Mouse (Mus musculus): ENCODE data around the gene Nolc1. TPM values are rescaled to one million over a fixed set of nuclear protein-coding genes. Genes with fewer than 3 reads are reported as not detected.

Gene Nolc1
- polyA plus RNA-seq, 1 experiment from 2014 or later, result 22.5 TPM

DNA sequence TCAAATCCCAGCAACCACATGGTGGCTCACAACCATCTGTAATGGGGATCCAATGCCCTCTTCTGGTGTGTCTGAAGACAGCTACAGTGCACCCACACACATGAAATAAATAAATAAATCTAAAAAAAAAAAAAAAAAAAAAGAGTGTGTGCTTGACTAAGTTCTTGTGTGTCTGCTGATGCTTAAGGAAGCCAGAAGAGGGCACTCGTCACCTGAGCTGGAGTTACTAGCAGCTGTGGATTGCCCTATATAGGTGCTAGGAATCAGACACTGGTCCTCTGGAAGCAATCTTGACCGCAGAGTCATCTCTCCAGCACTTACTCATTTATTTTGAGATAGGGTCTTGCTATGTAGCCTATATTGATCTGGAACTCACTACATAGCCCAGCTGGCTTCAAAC is 18.5 kb downstream of the Nolc1 start:
- WGBS, result 90% methylated on average over 2 of the region's 2 CpGs
- TF ChIP-seq CTCF (IDR thresholded peaks at IDR 0.05), result no peak
- ATAC-seq, result no peak

DNA sequence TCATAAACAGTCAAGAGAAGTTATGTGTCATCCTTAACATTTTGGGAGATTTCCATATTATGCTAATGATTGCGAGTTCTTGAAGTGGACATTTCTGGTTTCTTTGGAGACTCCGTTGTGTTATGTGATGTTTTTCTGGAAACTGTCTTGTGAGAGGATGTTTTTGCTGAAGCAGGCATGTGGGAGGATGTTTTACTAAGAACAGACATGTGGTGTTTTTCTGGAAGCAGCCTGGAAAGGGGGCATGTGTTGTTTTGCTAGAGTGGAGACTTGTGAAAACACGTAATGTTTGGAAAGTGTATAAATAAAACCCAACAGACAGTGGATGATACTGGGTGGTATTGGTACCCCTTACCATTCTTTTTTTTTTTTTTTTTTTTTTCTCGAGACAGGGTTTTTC is 19.6 kb downstream of the Nolc1 start:
- no peak overlapping the region for H3K4me3 ChIP-seq (ENCODE audit: low read depth, low read length)
- TF ChIP-seq EP300 (IDR thresholded peaks at IDR 0.05) (no peak), CTCF (IDR thresholded peaks at IDR 0.05) (no peak)
- ATAC-seq (no peak), DNase-seq (ENCODE audit: low spot score) (no peak)
- H3K36me3 ChIP-seq (ENCODE audit: insufficient read depth, low read length), result no peaks in the 10 kb centered on the region
- H3K4me1 ChIP-seq (ENCODE audit: insufficient read depth, low read depth, low read length), result no peaks in the 10 kb centered on the region
- no peak overlapping the region for H3K9ac ChIP-seq (replicated peaks; ENCODE audit: low read depth)
- H3K4me2 ChIP-seq (replicated peaks; ENCODE audit: low read depth, low read length), result no peak overlapping the region
- H3K27me3 ChIP-seq (replicated peaks; ENCODE audit: insufficient read depth, low read length), result no peaks in the 10 kb centered on the region
- H3K9me3 ChIP-seq (ENCODE audit: low read length), result no peaks in the 10 kb centered on the region
- H3K27ac ChIP-seq (ENCODE audit: low read length), result no peak overlapping the region
- WGBS, result 80% methylated on average over 4 of the region's 4 CpGs

More for the DNA sequence above, 18.5 kb downstream of the Nolc1 start:
- no peaks in the 10 kb centered on the region for H3K36me3 ChIP-seq (ENCODE audit: insufficient read depth, low read length)
- no peaks in the 10 kb centered on the region for H3K27me3 ChIP-seq (replicated peaks; ENCODE audit: insufficient read depth, low read length)
- no peak for DNase-seq (ENCODE audit: low spot score)
- H3K4me2 ChIP-seq (replicated peaks; ENCODE audit: low read depth, low read length), result no peak overlapping the region
- no peak overlapping the region for H3K27ac ChIP-seq (ENCODE audit: low read length)
- H3K9ac ChIP-seq (replicated peaks; ENCODE audit: low read depth), result no peak overlapping the region
- no peaks in the 10 kb centered on the region for H3K9me3 ChIP-seq (ENCODE audit: low read length)
- H3K4me3 ChIP-seq (ENCODE audit: low read depth, low read length), result no peak overlapping the region
- no peaks in the 10 kb centered on the region for H3K4me1 ChIP-seq (ENCODE audit: insufficient read depth, low read depth, low read length)

DNA sequence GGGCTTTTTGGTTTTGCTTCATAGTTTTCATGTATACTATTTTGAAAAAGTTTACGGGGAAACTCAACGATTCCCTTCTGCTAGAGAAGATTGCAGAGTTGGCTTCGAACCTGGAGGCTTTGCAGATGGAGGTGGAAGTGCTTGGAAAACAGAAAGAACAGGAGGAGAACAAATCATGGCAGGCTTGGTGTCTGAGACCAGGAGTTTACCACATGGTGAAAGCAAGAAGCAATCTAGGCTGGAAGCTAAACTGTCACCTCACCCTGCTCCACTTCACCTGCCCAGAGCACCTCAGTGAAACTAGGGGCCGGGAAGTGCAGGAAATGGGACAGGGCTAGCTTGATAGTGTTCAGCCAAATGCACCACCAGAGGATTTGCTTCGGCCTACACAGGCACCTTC is 20.7 kb downstream of the Nolc1 start:
- H3K4me1 ChIP-seq (ENCODE audit: insufficient read depth, low read depth, low read length), result no peaks in the 10 kb centered on the region
- no peak overlapping the region for H3K4me3 ChIP-seq (ENCODE audit: low read depth, low read length)
- H3K9ac ChIP-seq (replicated peaks; ENCODE audit: low read depth), result no peak overlapping the region
- WGBS, result 90% methylated on average over 5 of the region's 5 CpGs
- no peaks in the 10 kb centered on the region for H3K36me3 ChIP-seq (ENCODE audit: insufficient read depth, low read length)
- no peak overlapping the region for H3K4me2 ChIP-seq (replicated peaks; ENCODE audit: low read depth, low read length)
- TF ChIP-seq CTCF (IDR thresholded peaks at IDR 0.05) (no peak), EP300 (IDR thresholded peaks at IDR 0.05) (no peak)
- DNase-seq (ENCODE audit: low spot score), result no peak
- no peak for ATAC-seq
- no peaks in the 10 kb centered on the region for H3K27me3 ChIP-seq (replicated peaks; ENCODE audit: insufficient read depth, low read length)
- no peaks in the 10 kb centered on the region for H3K9me3 ChIP-seq (ENCODE audit: low read length)
- H3K27ac ChIP-seq (ENCODE audit: low read length), result no peak overlapping the region

DNA sequence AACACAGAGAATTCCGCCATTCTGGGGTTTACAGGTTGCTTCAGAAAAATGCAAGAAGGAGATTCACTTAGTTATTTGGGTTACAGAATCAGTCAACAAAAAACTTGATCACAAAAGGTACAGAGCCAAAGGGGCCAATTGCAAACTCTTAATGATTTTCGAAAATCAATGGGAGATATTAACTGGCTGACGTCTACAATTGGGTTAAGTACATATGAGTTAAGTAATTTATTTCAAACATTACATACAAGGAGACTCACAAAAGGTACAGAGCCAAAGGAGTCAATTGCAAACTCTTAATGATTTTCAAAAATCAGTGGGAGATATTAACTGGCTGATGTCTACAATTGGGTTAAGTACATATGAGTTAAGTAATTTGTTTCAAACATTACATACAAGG is 23.9 kb downstream of the Nolc1 start:
- no peak overlapping the region for H3K4me3 ChIP-seq (ENCODE audit: low read depth, low read length)
- H3K4me2 ChIP-seq (replicated peaks; ENCODE audit: low read depth, low read length), result no peak overlapping the region
- H3K27me3 ChIP-seq (replicated peaks; ENCODE audit: insufficient read depth, low read length), result no peaks in the 10 kb centered on the region
- ATAC-seq (no peak), DNase-seq (ENCODE audit: low spot score) (no peak)
- 91% methylated on average over 3 of the region's 3 CpGs for WGBS
- TF ChIP-seq EP300 (IDR thresholded peaks at IDR 0.05) (no peak), CTCF (IDR thresholded peaks at IDR 0.05) (no peak)
- no peaks in the 10 kb centered on the region for H3K4me1 ChIP-seq (ENCODE audit: insufficient read depth, low read depth, low read length)
- no peaks in the 10 kb centered on the region for H3K9me3 ChIP-seq (ENCODE audit: low read length)
- H3K9ac ChIP-seq (replicated peaks; ENCODE audit: low read depth), result no peak overlapping the region
- H3K27ac ChIP-seq (ENCODE audit: low read length), result no peak overlapping the region
- H3K36me3 ChIP-seq (ENCODE audit: insufficient read depth, low read length), result no peaks in the 10 kb centered on the region

DNA sequence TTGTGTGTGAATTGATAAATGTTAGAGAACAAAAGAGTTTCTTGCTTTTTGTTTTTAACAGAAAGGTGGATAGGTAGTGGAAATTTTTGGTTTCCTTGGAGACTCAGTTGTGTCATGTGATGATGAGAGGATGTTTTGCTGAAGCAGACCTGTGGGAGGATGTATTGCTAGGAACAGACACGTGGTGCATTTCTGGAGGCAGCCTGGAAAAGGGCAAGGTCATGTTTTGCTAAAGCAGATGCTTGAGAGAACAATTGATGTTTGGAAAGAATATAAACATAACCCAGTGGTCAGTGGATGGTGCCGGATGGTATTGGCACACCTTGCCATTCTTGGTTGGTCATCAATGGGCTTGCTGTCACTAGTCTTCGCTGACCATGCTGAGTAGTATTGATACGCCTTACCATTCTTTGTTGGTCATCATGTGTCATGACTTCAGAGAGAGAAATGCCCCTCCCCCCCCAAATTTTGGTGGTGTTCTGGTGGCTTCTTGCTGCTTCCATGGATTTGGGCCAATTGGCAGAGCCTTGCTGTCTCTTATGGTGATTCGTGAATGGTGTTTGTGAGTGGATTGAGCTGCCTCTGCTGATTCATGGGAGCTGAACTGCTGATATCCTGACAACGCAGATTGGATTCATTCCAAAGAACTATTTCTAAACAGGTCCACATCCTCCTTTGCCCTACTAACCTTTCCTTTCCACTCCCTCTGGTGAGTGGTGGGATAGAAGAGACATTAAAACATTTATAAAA is 27.9 kb downstream of the Nolc1 start:
- WGBS, result 61% methylated on average over 6 of the region's 6 CpGs
- no peak overlapping the region for H3K9ac ChIP-seq (replicated peaks; ENCODE audit: low read depth)
- H3K36me3 ChIP-seq (ENCODE audit: insufficient read depth, low read length), result no peaks in the 10 kb centered on the region
- H3K9me3 ChIP-seq (ENCODE audit: low read length), result no peaks in the 10 kb centered on the region
- ATAC-seq (no peak), DNase-seq (ENCODE audit: low spot score) (peak; percentile 10)
- no peaks in the 10 kb centered on the region for H3K27me3 ChIP-seq (replicated peaks; ENCODE audit: insufficient read depth, low read length)
- H3K27ac ChIP-seq (ENCODE audit: low read length), result no peak overlapping the region
- TF ChIP-seq CTCF (IDR thresholded peaks at IDR 0.05) (no peak), EP300 (IDR thresholded peaks at IDR 0.05) (no peak)
- H3K4me2 ChIP-seq (replicated peaks; ENCODE audit: low read depth, low read length), result no peak overlapping the region
- H3K4me3 ChIP-seq (ENCODE audit: low read depth, low read length), result no peak overlapping the region
- H3K4me1 ChIP-seq (ENCODE audit: insufficient read depth, low read depth, low read length), result no peaks in the 10 kb centered on the region

DNA sequence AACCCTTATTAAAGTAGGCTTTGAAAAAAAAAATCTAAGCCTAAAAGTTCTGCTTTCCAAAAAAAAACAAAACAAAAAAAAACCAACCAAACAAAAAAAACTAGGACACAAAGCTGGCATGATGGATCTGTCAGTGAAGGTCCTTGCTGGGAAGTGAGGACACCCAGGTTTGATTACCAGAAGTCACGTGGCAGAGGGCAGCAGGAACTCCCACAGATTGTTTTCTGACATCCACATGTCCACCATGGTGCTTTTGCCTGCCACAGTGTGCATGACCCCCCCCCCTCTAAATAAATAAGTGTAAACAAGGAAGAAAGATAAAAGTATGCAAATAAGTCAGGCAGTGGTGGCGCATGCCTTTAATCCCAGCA is 28.5 kb downstream of the Nolc1 start:
- no peak overlapping the region for H3K9ac ChIP-seq (replicated peaks; ENCODE audit: low read depth)
- H3K27ac ChIP-seq (ENCODE audit: low read length), result no peak overlapping the region
- no peak for ATAC-seq
- H3K9me3 ChIP-seq (ENCODE audit: low read length), result no peaks in the 10 kb centered on the region
- no peaks in the 10 kb centered on the region for H3K36me3 ChIP-seq (ENCODE audit: insufficient read depth, low read length)
- H3K4me3 ChIP-seq (ENCODE audit: low read depth, low read length), result no peak overlapping the region
- DNase-seq (ENCODE audit: low spot score), result no peak
- no peaks in the 10 kb centered on the region for H3K27me3 ChIP-seq (replicated peaks; ENCODE audit: insufficient read depth, low read length)
- WGBS, result 66% methylated on average over 2 of the region's 2 CpGs
- TF ChIP-seq CTCF (IDR thresholded peaks at IDR 0.05) (no peak), EP300 (IDR thresholded peaks at IDR 0.05) (no peak)
- no peak overlapping the region for H3K4me2 ChIP-seq (replicated peaks; ENCODE audit: low read depth, low read length)
- H3K4me1 ChIP-seq (ENCODE audit: insufficient read depth, low read depth, low read length), result no peaks in the 10 kb centered on the region

DNA sequence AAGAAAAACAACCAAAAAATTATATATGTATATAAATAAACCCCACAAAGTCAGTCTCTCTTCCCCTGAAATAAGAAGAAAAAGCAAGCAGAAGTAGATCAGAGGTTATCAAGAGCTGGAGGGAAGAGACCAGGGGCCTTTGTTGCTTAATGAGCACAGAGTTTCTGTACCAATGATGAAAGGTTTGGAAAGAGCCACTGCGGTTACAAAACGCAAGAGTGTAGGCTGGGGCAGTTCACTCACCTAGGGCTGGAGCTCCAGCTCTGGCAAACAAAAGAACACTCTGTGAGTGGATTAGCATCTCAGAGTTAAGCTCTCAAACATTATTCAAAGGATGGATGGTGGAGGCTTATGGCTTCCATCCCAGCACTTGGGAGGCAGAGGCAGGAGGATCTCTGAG is 34.6 kb downstream of the Nolc1 start:
- Histone ChIP-seq H3K4me3 (ENCODE audit: low read depth, low read length) (no peak overlapping the region), H3K9ac (replicated peaks; ENCODE audit: low read depth) (no peak overlapping the region), H3K27ac (ENCODE audit: low read length) (no peak overlapping the region), H3K4me2 (replicated peaks; ENCODE audit: low read depth, low read length) (no peak overlapping the region), H3K4me1 (ENCODE audit: insufficient read depth, low read depth, low read length) (no peaks in the 10 kb centered on the region), H3K9me3 (ENCODE audit: low read length) (no peaks in the 10 kb centered on the region), H3K36me3 (ENCODE audit: insufficient read depth, low read length) (no peaks in the 10 kb centered on the region), H3K27me3 (replicated peaks; ENCODE audit: insufficient read depth, low read length) (no peaks in the 10 kb centered on the region)
- no peak for TF ChIP-seq CTCF (IDR thresholded peaks at IDR 0.05)
- no peak for TF ChIP-seq EP300 (IDR thresholded peaks at IDR 0.05)
- ATAC-seq (no peak), DNase-seq (ENCODE audit: low spot score) (no peak)
- 75% methylated on average over 2 of the region's 2 CpGs for WGBS

Measured in lung, postnatal 0 days (tissue).